In the genomic region with DNA sequence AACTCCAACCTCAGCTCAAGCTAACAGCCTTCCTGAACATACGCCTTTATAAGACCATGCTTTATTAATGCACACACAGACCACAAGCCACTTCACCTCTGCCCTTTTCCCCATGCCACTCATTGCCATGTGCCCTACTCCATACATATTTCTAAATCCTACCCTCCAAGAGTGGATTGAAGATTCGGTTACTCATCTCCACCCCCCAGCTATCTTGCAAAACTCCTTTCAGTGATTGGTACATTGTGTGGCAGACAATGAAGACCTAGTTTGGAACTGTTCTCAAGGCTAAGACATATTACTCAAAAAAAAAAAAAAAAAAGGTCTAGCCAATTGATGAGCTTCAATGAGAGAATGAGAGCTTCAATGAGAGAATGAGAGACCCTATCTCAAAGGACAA, we compare ENCODE assay signal across 46 mouse cellular contexts. TPM values are rescaled to one million over a fixed set of nuclear protein-coding genes. Genes with fewer than 3 reads are reported as not detected.
"Had no signal": no experiment of that assay in that cellular context is flagged by ENCODE, and none has a peak within 500 bp of the region (broad histone marks: within the 10 kb centered on the region; RNA-seq: fewer than 3 reads in every experiment).

No protein-coding gene starts in this region.

- H3K4me2 ChIP-seq: limb, embryonic 12.5 days; limb, embryonic 13.5 days; limb, embryonic 15.5 days; liver, embryonic 11.5 days; liver, embryonic 12.5 days; liver, embryonic 13.5 days; liver, embryonic 15.5 days; lung, embryonic 14.5 days; lung, embryonic 15.5 days; midbrain, embryonic 11.5 days; midbrain, embryonic 12.5 days; midbrain, embryonic 13.5 days; midbrain, embryonic 15.5 days; neural tube, embryonic 12.5 days; neural tube, embryonic 13.5 days had no signal

- H3K9me3 ChIP-seq: limb, embryonic 10.5 days; limb, embryonic 12.5 days; limb, embryonic 13.5 days; limb, embryonic 15.5 days; liver, embryonic 12.5 days; liver, embryonic 13.5 days; liver, embryonic 15.5 days; lung, embryonic 15.5 days; megakaryocyte, embryonic 14.5 days; midbrain, embryonic 10.5 days; midbrain, embryonic 12.5 days; midbrain, embryonic 13.5 days; midbrain, embryonic 15.5 days; neural tube, embryonic 12.5 days; neural tube, embryonic 13.5 days had no signal

- ATAC-seq: liver, embryonic 12.5 days; liver, postnatal 0 days; lung, postnatal 0 days; midbrain, embryonic 13.5 days; midbrain, embryonic 15.5 days; midbrain, embryonic 16.5 days had no signal

- H3K27ac ChIP-seq: limb, embryonic 10.5 days; limb, embryonic 12.5 days; limb, embryonic 13.5 days; limb, embryonic 15.5 days; liver, embryonic 12.5 days; liver, embryonic 13.5 days; liver, embryonic 14.5 days; liver, embryonic 15.5 days; lung, embryonic 15.5 days; macrophage; midbrain, embryonic 10.5 days; midbrain, embryonic 12.5 days; midbrain, embryonic 13.5 days; midbrain, embryonic 15.5 days; neural tube, embryonic 12.5 days; neural tube, embryonic 13.5 days had no signal

- H3K4me3 ChIP-seq: limb, embryonic 10.5 days; limb, embryonic 12.5 days; limb, embryonic 13.5 days; limb, embryonic 15.5 days; liver, embryonic 12.5 days; liver, embryonic 13.5 days; liver, embryonic 15.5 days; lung, embryonic 15.5 days; megakaryocyte, embryonic 14.5 days; midbrain, embryonic 10.5 days; midbrain, embryonic 12.5 days; midbrain, embryonic 13.5 days; midbrain, embryonic 15.5 days; myocyte; neural tube, embryonic 12.5 days; neural tube, embryonic 13.5 days had no signal

- H3K9ac ChIP-seq: limb, embryonic 12.5 days; limb, embryonic 13.5 days; limb, embryonic 15.5 days; liver, embryonic 12.5 days; liver, embryonic 13.5 days; liver, embryonic 14.5 days; liver, embryonic 15.5 days; liver, postnatal 0 days; lung, embryonic 14.5 days; lung, embryonic 15.5 days; midbrain, embryonic 12.5 days; midbrain, embryonic 15.5 days; neural tube, embryonic 12.5 days; neural tube, embryonic 13.5 days had no signal

- DNase-seq: left cerebral cortex, postnatal 4 days; liver; liver, embryonic 13.5 days; liver, postnatal 0 days; lung, adult 2 months; lung, embryonic 14.5 days; lung, postnatal 10 days; lung, postnatal 14 days; lung, postnatal 4 days; midbrain, embryonic 14.5 days had no signal

- H3K27me3 ChIP-seq: limb, embryonic 12.5 days; limb, embryonic 13.5 days; limb, embryonic 15.5 days; liver, embryonic 13.5 days; liver, embryonic 15.5 days; lung, embryonic 15.5 days; megakaryocyte, embryonic 14.5 days; midbrain, embryonic 12.5 days; midbrain, embryonic 13.5 days; midbrain, embryonic 15.5 days; neural tube, embryonic 12.5 days; neural tube, embryonic 13.5 days had no signal

- H3K36me3 ChIP-seq: limb, embryonic 12.5 days; limb, embryonic 15.5 days; liver, embryonic 13.5 days; liver, embryonic 15.5 days; lung, embryonic 15.5 days; midbrain, embryonic 12.5 days; midbrain, embryonic 13.5 days; midbrain, embryonic 15.5 days; neural tube, embryonic 12.5 days; neural tube, embryonic 13.5 days had no signal

RNA-seq across cellular contexts. Expression of a gene that starts 39.7 kb away (rescaled TPM):
- total RNA-seq: left cerebral cortex, postnatal 10 days; left cerebral cortex, postnatal 14 days; left cerebral cortex, postnatal 25 days; left cerebral cortex, postnatal 36 days; left cerebral cortex, postnatal 4 days; liver, adult 2 months; megakaryocyte progenitor cell, adult 5-6 weeks; megakaryocyte, adult 5-6 weeks; megakaryocyte-erythroid progenitor cell, adult 5-6 weeks; midbrain, postnatal 0 days; monocyte, adult 5-6 weeks had no signal
- polyA plus RNA-seq: limb, embryonic 10.5 days; limb, embryonic 11.5 days; limb, embryonic 12.5 days; limb, embryonic 13.5 days; limb, embryonic 14.5 days; limb, embryonic 15.5 days; liver, adult 2 months; liver, embryonic 11.5 days; liver, embryonic 12.5 days; liver, embryonic 13.5 days; liver, embryonic 14.5 days; liver, embryonic 15.5 days; liver, embryonic 16.5 days; liver, postnatal 0 days; lung, adult 2 months; lung, embryonic 14.5 days; lung, embryonic 15.5 days; lung, embryonic 16.5 days; lung, postnatal 0 days; macrophage; midbrain, embryonic 10.5 days; midbrain, embryonic 11.5 days; midbrain, embryonic 12.5 days; midbrain, embryonic 13.5 days; midbrain, embryonic 14.5 days; midbrain, embryonic 15.5 days; midbrain, embryonic 16.5 days; midbrain, postnatal 0 days; myocyte; neural tube, embryonic 11.5 days; neural tube, embryonic 12.5 days; neural tube, embryonic 13.5 days had no signal

RNA-seq across cellular contexts. Expression of a gene that starts 42.7 kb away (rescaled TPM):
- total RNA-seq: megakaryocyte, adult 5-6 weeks had no signal
